Mouse (Mus musculus): ENCODE data around the gene Deaf1.

- no peak for TF ChIP-seq CTCF (IDR thresholded peaks at IDR 0.05; ENCODE audit: control insufficient read depth, insufficient read depth, low read length)
- TF ChIP-seq POLR2A (IDR thresholded peaks at IDR 0.05; ENCODE audit: borderline replicate concordance, control insufficient read depth, low read depth, low read length), result no peak
Observed at GRCm38 (mm10) chr7:141319446-141319845, 8.0 kb downstream of the Deaf1 start.

Data from bone marrow, adult 2 months (tissue).